30 mouse cellular contexts compared by ENCODE assay signal in the genomic region with DNA sequence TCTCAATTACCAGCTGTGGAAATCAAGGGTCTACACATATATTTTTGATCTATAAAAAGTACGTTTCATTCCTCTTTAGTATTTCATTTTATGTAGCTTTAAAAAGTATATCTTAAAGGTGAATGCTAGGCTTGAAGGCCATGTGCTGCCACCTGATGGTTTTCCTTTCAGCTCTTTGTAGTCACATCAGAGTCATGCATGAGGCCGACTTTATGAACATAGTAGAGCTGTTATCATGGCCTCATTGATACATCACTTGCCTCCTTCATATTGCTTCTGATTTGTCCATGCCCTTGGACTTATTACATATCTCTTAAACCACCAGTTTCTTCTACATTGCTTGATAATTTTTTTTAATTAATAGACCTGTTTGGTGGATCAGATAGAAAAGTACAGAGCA. TPM values are rescaled to one million over a fixed set of nuclear protein-coding genes. Genes with fewer than 3 reads are reported as not detected.
DNase-seq lines count a peak whose midpoint lies in the region; ATAC-seq lines count a peak whose summit lies in the region.
"Had no signal": no experiment of that assay in that cellular context is flagged by ENCODE, and none has a peak within 500 bp of the region (broad histone marks: within the 10 kb centered on the region; RNA-seq: fewer than 3 reads in every experiment).

No protein-coding gene starts in this region.

- no peak overlapping the region for H3K4me3 ChIP-seq in liver, embryonic 12.5 days
- H3K4me3 ChIP-seq in liver, embryonic 11.5 days (ENCODE audit: low read depth, low read length), result no peak overlapping the region
- H3K4me3 ChIP-seq: embryonic facial prominence, embryonic 13.5 days; forebrain, embryonic 10.5 days; forebrain, embryonic 15.5 days; gastrocnemius, adult 2 months; heart, embryonic 13.5 days; midbrain, embryonic 10.5 days; midbrain, embryonic 15.5 days had no signal

- 0 out of 2 replicates have a peak, but pooled peaks cover 2% of the 10 kb centered on the region for H3K36me3 ChIP-seq in liver, embryonic 12.5 days
- no peaks in the 10 kb centered on the region for H3K36me3 ChIP-seq in liver, embryonic 11.5 days (ENCODE audit: control insufficient read depth, insufficient read depth, low read length)
- H3K36me3 ChIP-seq: embryonic facial prominence, embryonic 13.5 days; forebrain, embryonic 10.5 days; forebrain, embryonic 15.5 days; heart, embryonic 13.5 days; midbrain, embryonic 10.5 days; midbrain, embryonic 15.5 days had no signal

- H3K27ac ChIP-seq in liver, embryonic 12.5 days, result no peak overlapping the region
- H3K27ac ChIP-seq in liver, embryonic 11.5 days (ENCODE audit: low read depth, low read length), result no peak overlapping the region
- H3K27ac ChIP-seq: embryonic facial prominence, embryonic 13.5 days; forebrain, embryonic 10.5 days; forebrain, embryonic 15.5 days; gastrocnemius, adult 2 months; heart, embryonic 13.5 days; kidney, postnatal 0 days; macrophage; midbrain, embryonic 10.5 days; midbrain, embryonic 15.5 days had no signal

- 69% methylated on average over 2 of the region's 2 CpGs for WGBS in liver, embryonic 12.5 days (ENCODE audit: insufficient replicate concordance)
- whole genome bisulfite sequencing in liver, embryonic 11.5 days, result 75% methylated on average over 2 of the region's 2 CpGs

- H3K27me3 ChIP-seq in liver, embryonic 12.5 days (replicated peaks), result no peaks in the 10 kb centered on the region
- no peaks in the 10 kb centered on the region for H3K27me3 ChIP-seq in liver, embryonic 11.5 days (replicated peaks; ENCODE audit: control insufficient read depth, insufficient read depth, low read length)
- H3K27me3 ChIP-seq: embryonic facial prominence, embryonic 13.5 days; forebrain, embryonic 15.5 days; heart, embryonic 13.5 days; midbrain, embryonic 15.5 days; Patski had no signal

- H3K9ac ChIP-seq in liver, embryonic 12.5 days, result no peak overlapping the region
- H3K9ac ChIP-seq in liver, embryonic 11.5 days (ENCODE audit: low read depth, low read length), result no peak overlapping the region
- H3K9ac ChIP-seq: embryonic facial prominence, embryonic 13.5 days; forebrain, embryonic 15.5 days; heart, embryonic 13.5 days; midbrain, embryonic 15.5 days had no signal

- DNase-seq in liver, embryonic 11.5 days (ENCODE audit: low spot score), result no peak
- peak; percentile 13 for DNase-seq in thymus, postnatal 4 days
- no peak for DNase-seq in thymus, postnatal 10 days (ENCODE audit: low spot score in 2 of 2)
- no peak for DNase-seq in embryo, embryonic 9.5 days (ENCODE audit: extremely low spot score)
- no peak for DNase-seq in heart, postnatal 4 days
- DNase-seq: adrenal gland, postnatal 14 days; cerebellum, adult 11 months; cerebellum, adult 9-11 months; embryo, embryonic 11 days; gastrocnemius, adult 2 months; gastrocnemius, postnatal 36 days; heart, adult 18-20 months; heart, postnatal 14 days; kidney, adult 8-10 months; layer of hippocampus, postnatal 36 days; left cerebral cortex, postnatal 4 days; lung, adult 2 months; lung, postnatal 10 days had no signal

- peak; percentile 50; the same call in 1 of the 2 replicates for ATAC-seq in liver, embryonic 12.5 days
- ATAC-seq in liver, embryonic 11.5 days (replicated peaks; ENCODE audit: low FRiP score), result no peak
- ATAC-seq in megakaryocyte-erythroid progenitor cell, adult 5-6 weeks (replicated peaks; ENCODE audit: low FRiP score, low TSS enrichment, poor library complexity, severe bottlenecking), result peak; percentile 48; the same call in 1 of the 2 replicates
- ATAC-seq: forebrain, embryonic 15.5 days; hindbrain, embryonic 16.5 days; midbrain, embryonic 15.5 days; Patski had no signal

- H3K9me3 ChIP-seq in liver, embryonic 12.5 days (replicated peaks), result no peaks in the 10 kb centered on the region
- no peaks in the 10 kb centered on the region for H3K9me3 ChIP-seq in liver, embryonic 11.5 days (ENCODE audit: control insufficient read depth, low read length)
- H3K9me3 ChIP-seq: embryonic facial prominence, embryonic 13.5 days; forebrain, embryonic 10.5 days; forebrain, embryonic 15.5 days; heart, embryonic 13.5 days; midbrain, embryonic 10.5 days; midbrain, embryonic 15.5 days had no signal

- H3K4me2 ChIP-seq in liver, embryonic 12.5 days, result no peak overlapping the region
- no peak overlapping the region for H3K4me2 ChIP-seq in liver, embryonic 11.5 days
- H3K4me2 ChIP-seq: embryonic facial prominence, embryonic 13.5 days; forebrain, embryonic 15.5 days; heart, embryonic 13.5 days; midbrain, embryonic 15.5 days had no signal

- H3K4me1 ChIP-seq in liver, embryonic 12.5 days, result peaks cover 71% of the 10 kb centered on the region
- peaks cover 34% of the 10 kb centered on the region for H3K4me1 ChIP-seq in liver, embryonic 11.5 days (replicated peaks; ENCODE audit: control insufficient read depth, insufficient read depth, low read length)
- H3K4me1 ChIP-seq: midbrain, embryonic 10.5 days; midbrain, embryonic 15.5 days had no signal

RNA-seq across cellular contexts. Expression of a gene that starts 16.9 kb away (rescaled TPM):
- polyA plus RNA-seq in liver, embryonic 12.5 days (2016; fragmentation: Nextera tagmentation; extraction: Ambion mirVana), result 101 and 107 TPM in 2 replicates
- polyA plus RNA-seq in liver, embryonic 11.5 days (2014; fragmentation: Nextera tagmentation; extraction: Ambion mirVana), result 74.2 and 82.2 TPM in 2 replicates
- 88.3 and 96.4 TPM in 2 replicates for total RNA-seq in megakaryocyte-erythroid progenitor cell, adult 5-6 weeks (2014; fragmentation: Nextera tagmentation)
- total RNA-seq in megakaryocyte-erythroid progenitor cell, adult 5-6 weeks (2017), result 56.0 and 79.3 TPM in 2 replicates
- total RNA-seq in heart, postnatal 4 days (2021), result 10 to 100 TPM; 71.4 to 78.4 TPM

RNA-seq across cellular contexts. Expression of a gene that starts 38.7 kb away (rescaled TPM):
- polyA plus RNA-seq in liver, embryonic 12.5 days (2016; fragmentation: Nextera tagmentation; extraction: Ambion mirVana), result 28.9 and 29.6 TPM in 2 replicates
- 11.4 and 13.4 TPM in 2 replicates for polyA plus RNA-seq in liver, embryonic 11.5 days (2014; fragmentation: Nextera tagmentation; extraction: Ambion mirVana)
- 13.0 and 13.6 TPM in 2 replicates for total RNA-seq in megakaryocyte-erythroid progenitor cell, adult 5-6 weeks (2014; fragmentation: Nextera tagmentation)
- 14.2 and 16.0 TPM in 2 replicates for total RNA-seq in megakaryocyte-erythroid progenitor cell, adult 5-6 weeks (2017)
- 10 to 100 TPM; 25.3 to 25.8 TPM for total RNA-seq in heart, postnatal 4 days (2021)

RNA-seq across cellular contexts. Expression of a gene that starts 39.7 kb away (rescaled TPM):
- 1.5 and 1.6 TPM in 2 replicates for polyA plus RNA-seq in liver, embryonic 12.5 days (2016; fragmentation: Nextera tagmentation; extraction: Ambion mirVana)
- polyA plus RNA-seq in liver, embryonic 11.5 days (2014; fragmentation: Nextera tagmentation; extraction: Ambion mirVana), result 0.48 and 0.65 TPM in 2 replicates
- 0.59 TPM in 1 of 2 replicates, not detected in the other for total RNA-seq in megakaryocyte-erythroid progenitor cell, adult 5-6 weeks (2014; fragmentation: Nextera tagmentation)
- 0.89 TPM in 1 of 2 replicates, not detected in the other for total RNA-seq in megakaryocyte-erythroid progenitor cell, adult 5-6 weeks (2017)
- under 1 TPM; 0.47 to 0.67 TPM for total RNA-seq in heart, postnatal 4 days (2021)
